Mouse (Mus musculus) hematopoietic stem cell, adult 5-6 weeks (primary cell): Measurements from ENCODE around the gene Uggt1. TPM values are rescaled to one million over a fixed set of nuclear protein-coding genes. Genes with fewer than 3 reads are reported as not detected.

Experiments used
- ATAC-seq, 2 experiments: fragments of 125-278 bp in 1 of 2; replicated peaks in 1 of 2; 2 replicates each; pipeline ENCODE4 v1.8.0; 2016 to 2017; ENCODE audit warnings: inconsistent platforms in 2 of 2, mild to moderate bottlenecking in 2 of 2, moderate number of reproducible peaks in 2 of 2, low read depth in 1 of 2, moderate TSS enrichment in 1 of 2; ENCODE audit not compliant: low FRiP score in 2 of 2, poor library complexity in 2 of 2, severe bottlenecking in 2 of 2, insufficient read depth in 1 of 2, low TSS enrichment in 1 of 2
- total RNA-seq: library from RNA; stranded (forward); fragments of 172-1452, 232-1000 nt; gene quantifications from 2 replicates; pipeline ENCODE4 v1.2.3, GENCODE M21; 2017

Gene Uggt1
- total RNA-seq, 1 experiment from 2014 or later = 89.6 TPM

DNA sequence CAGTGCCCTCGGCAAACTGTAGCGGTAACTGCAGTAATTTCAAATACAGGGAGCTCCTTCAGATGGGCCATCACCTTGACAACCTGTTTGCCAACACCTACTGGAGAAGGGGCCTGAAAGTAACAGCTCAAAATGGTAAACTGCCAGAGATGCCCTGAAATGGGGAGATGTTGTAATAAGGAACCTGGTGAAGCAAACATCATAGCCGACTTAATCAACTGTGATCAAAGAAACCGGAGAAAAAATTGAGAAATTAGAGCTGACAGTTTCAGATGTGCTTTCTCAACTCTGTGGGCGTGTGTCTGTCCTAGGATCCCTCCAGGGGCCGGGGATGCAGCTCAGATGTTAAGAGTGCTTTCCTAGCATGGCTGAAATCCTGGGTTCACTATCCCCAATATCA, 11.3 kb downstream of the Uggt1 start:
- peak in 1 of 2 experiments; percentile 29; a peak in 1 of 4 replicates for ATAC-seq

DNA sequence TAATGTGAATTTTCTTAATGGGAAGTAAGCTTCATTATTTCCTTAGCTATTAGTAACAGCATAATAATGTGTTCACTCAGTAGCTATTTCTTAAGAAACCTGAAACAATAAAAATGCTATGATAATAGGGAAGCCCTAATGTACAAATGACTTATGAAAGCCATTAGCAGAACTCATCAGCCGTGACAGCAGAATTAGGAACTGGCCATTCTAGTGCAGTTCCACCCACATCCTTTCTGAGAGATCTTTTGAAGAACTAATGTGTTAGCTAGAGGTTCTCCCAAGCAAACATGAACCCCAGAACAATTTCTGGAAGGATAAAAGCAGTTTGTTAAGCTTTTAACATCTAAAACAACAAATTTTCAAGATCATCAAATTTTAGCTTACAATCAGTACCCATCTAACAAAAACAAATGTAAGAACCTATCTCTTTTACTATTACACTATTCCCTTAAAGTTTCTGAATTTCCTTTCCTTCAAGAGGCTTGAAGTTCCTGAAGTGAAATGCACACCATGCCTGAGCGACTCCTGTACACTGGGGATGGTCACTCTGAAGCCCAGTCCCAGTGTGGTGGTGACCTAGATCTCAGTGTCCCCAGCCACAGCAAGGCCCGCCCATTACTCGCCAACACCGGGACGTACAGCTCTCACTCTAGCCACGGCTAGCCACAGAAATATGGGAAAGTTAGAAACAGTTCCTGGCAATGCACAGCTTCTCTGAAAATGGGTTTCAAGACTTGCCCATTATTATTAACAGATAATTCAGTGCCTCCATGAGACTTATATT, 13.4 kb downstream of the Uggt1 start:
- ATAC-seq = peak; percentile 30 to 50; a peak in 3 of 4 replicates

DNA sequence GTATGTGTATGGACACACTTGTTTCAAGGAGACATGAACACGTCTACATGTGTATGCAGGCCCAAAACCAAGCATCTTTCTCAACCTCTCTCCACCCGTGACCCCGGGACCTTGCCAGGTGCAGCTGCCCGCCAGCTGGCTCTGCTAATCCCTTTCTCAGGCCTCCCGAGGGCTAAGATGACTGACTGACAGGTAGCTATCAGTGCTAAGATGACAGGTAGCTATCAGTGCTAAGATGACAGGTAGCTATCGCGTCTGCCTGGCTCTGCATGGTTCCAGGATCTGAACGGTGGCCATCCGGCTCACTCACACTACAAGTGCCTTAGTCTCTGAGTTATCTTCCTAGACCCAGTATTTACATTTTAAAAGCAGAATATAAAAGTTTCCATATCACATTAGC, 16.1 kb downstream of the Uggt1 start:
- ATAC-seq = no peak

DNA sequence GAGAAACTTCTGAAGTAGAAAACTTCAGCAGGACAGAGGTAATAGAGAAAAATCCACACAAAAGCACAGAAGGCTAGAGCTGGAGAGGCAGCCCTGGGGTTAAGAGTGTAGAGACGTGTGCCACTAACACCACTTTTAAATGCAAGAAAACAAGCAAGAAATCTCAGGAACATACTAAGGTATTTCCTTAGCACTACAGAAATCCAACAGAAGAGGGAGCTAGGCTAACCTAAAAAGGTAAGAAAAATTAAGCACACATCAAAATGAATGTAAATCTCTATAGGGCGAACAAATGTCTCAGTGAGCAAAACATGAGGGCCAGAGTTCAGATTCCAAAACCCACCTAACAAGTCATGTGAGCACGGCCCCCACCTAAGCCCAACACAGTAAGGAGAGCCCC, 19.9 kb downstream of the Uggt1 start:
- no peak for ATAC-seq

DNA sequence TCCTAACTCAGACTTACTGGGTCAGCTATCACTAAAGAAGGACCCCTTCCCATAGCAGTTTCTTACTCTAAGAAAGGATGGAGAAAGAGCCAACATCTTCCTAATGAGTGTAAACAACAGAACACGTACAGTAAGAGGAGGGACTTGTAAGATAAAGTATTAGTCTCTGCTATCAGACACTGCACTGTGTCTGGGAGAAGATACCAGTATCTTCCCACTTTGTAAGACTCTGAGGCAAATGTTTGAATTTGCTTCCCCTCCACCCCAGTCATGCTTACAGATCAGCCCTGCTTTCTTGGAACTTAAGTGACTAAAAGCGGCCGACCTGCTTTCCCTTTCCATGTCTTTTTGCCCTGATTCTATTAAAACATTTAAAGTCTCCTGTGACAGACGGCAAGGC, 30.2 kb downstream of the Uggt1 start:
- ATAC-seq = no peak

DNA sequence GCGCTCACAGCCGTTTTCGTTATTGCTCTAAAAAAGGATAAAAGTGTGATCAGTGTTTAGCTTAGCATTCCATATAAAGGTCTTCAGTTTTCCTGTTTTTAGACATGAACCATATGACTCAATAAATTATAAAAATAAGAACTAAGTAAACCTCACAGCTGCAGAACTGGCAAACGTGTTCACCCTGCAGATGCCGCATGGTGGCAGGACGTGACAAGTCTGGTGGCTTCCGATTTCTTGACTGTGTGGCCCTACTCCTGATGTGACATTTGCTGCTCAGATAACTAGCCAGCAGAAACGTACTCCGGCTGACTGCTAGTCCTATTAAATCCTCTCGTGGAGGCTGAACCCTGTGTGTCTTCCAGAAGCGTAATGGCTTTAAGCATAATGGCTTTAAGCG, 42.8 kb downstream of the Uggt1 start:
- ATAC-seq = no peak

- no peak for ATAC-seq
Measured at GRCm38 (mm10) chr1:36194482-36194881, 50.0 kb downstream of the Uggt1 start.

DNA sequence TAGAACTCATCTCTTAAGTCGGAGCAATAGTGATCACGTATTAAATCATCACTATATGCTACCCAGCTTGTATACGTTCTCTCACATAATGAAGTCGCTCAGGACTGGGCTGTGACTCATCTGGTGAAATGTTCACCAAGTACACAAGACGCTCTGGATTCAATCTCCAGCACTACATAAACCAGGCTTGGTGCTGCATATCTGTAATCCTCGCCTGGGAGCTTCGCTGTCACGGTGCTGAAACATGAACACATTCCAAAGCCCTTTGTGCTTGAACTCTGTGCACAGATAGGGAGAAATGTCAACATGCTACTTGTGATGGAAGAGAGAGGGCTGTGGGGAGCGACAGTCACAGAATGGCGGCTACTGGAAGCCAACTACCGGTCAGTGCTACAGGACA, 52.6 kb downstream of the Uggt1 start:
- no peak for ATAC-seq

DNA sequence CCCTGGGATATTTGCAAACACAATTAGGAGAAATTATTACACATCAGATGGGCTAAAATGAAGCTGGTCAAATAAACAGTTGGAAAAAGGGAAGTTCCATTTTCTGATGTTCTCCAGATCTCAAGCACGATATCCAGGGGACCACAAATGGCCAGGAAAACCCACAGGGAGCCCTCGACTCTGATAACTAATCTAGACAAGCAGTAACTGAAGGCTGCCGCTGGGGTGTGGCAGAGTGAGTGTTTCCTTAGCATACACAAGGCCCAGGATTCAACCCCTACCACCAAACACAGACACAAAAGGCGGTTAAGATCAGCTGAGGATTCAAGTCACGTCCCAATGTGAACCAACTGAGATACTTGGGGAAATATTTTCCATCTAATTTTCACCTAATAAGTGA, 64.5 kb downstream of the Uggt1 start:
- peak in 1 of 2 experiments; percentile 32; a peak in 2 of 4 replicates for ATAC-seq

- ATAC-seq = peak in 1 of 2 experiments; percentile 45; a peak in 1 of 4 replicates
Measured at GRCm38 (mm10) chr1:36173461-36173860, 71.1 kb downstream of the Uggt1 start.

- ATAC-seq = no peak; a peak in 1 of 4 replicates
Measured at GRCm38 (mm10) chr1:36172941-36173340, 71.6 kb downstream of the Uggt1 start.

DNA sequence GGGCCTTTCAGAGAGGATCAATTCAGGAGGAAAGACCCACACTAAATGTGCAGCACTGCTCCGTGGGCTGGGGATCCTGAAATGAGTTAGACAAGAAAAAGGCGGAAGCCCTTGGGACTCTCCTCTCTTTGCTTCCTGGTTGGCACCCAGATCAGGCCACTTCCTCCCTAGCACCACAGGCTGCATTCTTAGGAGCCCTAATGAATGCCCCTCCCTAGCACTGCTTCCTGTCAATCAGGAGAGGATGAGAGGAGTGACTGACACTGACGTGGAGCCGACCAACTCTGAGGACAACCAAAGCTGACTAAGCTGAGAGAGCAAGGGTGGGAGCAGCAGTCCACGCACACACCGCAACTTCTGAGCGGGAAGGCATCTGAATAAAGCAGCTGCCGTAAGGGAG, 81.8 kb downstream of the Uggt1 start:
- peak; percentile 49 to 68; a peak in 3 of 4 replicates for ATAC-seq

- ATAC-seq = no peak
Measured at GRCm38 (mm10) chr1:36161208-36161607, 83.3 kb downstream of the Uggt1 start.

DNA sequence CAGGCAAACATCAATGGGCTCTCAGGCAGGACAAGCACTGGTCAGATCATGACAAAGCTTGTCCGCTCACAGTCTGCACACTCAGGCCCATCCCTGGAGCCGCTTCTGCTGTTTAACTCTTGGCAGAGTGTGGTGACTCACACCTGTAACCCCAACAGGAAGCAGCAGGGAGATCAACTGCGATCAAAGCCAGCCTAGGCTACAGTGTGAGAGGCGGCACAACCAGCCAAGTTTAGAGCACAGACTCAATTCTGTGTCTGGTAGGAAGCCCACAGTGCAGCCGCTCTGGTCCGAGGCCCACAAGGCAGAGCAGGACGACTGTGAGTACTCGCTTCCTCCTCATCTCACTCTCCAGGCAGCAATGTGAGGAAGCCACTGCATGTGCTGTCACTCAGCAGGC, 84.3 kb downstream of the Uggt1 start:
- peak; percentile 44 to 56 for ATAC-seq

DNA sequence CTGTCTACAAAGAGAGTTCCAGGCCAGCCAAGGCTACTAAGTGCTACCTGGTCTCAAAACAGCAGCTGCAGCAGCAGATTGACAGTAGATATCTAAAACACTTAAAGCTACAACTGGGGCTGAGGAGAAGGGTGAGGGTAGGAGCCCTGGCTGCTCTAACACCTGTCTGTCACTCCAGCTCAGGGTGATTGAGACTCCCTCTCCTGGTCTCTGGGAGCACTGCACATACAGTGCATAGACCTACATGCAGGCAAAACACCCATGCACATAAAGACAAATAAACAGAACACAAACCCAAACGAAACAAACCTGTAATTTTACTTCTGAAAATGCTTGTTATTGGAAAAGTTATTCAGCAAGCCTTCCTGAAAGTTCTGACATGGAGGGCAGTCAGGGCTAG, 95.1 kb downstream of the Uggt1 start:
- ATAC-seq = peak; percentile 82 to 84

DNA sequence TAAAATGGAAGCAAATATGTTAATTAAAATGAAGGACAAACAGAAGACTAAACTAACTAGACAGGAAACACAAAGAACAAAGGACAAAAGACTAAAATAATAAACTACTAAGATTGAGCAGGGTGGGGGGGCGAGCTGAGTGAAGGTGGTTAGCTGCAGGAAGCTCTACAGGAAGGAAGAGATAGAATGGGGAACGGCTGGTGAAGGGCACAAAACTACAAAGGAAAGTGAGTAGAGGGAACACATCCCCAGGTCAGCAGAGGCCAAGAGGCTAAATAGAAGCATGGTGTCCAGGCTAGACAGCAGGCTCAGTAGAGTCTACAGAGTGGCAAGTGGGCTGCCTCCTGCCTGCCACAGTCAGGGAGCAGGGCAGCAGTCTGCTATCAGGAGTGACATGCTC, 95.7 kb downstream of the Uggt1 start:
- peak; percentile 46 to 55; a peak in 3 of 4 replicates for ATAC-seq

GRCm38 (mm10) chr1:36145050-36145449, 99.5 kb downstream of the Uggt1 start:
- no peak for ATAC-seq

GRCm38 (mm10) chr1:36140311-36140710, 104.2 kb downstream of the Uggt1 start:
- no peak for ATAC-seq

DNA sequence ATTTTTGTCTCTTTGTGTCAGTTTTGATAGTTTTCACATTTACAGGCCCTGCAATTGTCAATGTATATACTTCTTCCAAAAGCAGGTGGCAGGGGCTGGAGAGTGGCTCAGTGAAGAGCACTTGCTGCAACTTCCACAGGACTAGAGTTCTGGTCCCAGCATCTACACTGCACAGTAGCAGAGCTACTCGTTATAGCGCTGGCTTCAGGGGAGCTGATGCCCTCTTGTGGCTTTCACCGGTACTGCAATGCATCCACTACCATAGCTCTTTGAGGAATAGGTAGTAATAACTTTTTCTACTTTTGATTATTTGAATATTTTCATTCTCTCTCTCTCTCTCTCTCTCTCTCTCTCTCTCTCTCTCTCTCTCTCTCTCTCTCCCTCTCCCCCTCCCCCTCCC, 109.9 kb downstream of the Uggt1 start:
- peak; percentile 18 to 38; a peak in 1 of 4 replicates for ATAC-seq
